Mouse (Mus musculus): ENCODE measurements around the gene Ppp1r12a. TPM values are rescaled to one million over a fixed set of nuclear protein-coding genes. Genes with fewer than 3 reads are reported as not detected.

Gene Ppp1r12a
- polyA plus RNA-seq, 1 experiment from 2014 or later, result 69.6 TPM

DNA sequence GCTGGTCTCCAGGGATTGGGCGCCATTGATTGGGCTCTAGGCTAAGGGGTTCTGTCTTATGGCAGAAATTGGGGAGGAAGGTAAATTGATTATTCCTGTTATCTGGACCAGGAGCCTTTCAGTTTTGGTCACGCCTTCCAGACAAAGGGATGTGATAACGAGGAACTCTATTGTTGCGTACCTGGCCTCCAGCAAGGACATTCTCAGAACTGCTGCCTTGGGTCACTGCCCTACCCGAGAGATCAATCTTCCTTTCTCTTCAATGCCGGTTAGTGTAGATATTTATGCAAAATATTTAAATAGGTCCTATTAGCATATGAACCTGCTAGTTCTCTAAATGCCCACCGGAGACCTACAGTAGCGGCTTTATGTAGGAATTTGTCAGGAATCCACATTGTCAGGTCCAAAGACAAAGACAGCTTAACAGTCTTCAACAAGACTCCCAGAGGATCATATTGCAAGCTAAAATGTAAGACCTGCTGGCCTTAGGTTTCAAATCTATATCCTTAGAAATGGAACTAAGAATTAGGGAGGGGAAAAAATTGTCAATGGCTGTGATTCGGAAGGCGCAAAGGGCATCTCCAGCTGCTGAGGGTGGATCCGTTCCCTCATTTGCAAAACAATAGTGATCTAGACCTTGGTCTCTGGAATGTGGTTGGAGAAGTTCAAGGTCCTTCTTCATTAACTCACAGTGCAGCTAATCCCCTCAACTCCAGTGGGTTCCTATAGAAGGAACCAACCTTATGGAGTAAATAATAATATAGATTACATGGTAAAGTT is 124.9 kb downstream of the Ppp1r12a start:
- Histone ChIP-seq H3K36me3 (replicated peaks; ENCODE audit: control insufficient read depth, insufficient read depth) (0 out of 2 replicates have a peak, but pooled peaks cover 6% of the 10 kb centered on the region), H3K27ac (no peak overlapping the region), H3K4me3 (replicated peaks; ENCODE audit: low read length) (no peak overlapping the region), H3K4me1 (replicated peaks; ENCODE audit: control insufficient read depth, insufficient read depth, low read length) (no peaks in the 10 kb centered on the region; the same call in 1 of the 2 replicates), H3K9me3 (ENCODE audit: control insufficient read depth, low read length) (no peaks in the 10 kb centered on the region), H3K27me3 (ENCODE audit: control insufficient read depth, insufficient read depth, low read length) (no peaks in the 10 kb centered on the region), H3K9ac (no peak overlapping the region), H3K4me2 (replicated peaks) (no peak overlapping the region)
- 54% methylated on average over 11 of the region's 11 CpGs for WGBS
- DNase-seq (ENCODE audit: low spot score) (no peak), ATAC-seq (ENCODE audit: low FRiP score) (no peak)

DNA sequence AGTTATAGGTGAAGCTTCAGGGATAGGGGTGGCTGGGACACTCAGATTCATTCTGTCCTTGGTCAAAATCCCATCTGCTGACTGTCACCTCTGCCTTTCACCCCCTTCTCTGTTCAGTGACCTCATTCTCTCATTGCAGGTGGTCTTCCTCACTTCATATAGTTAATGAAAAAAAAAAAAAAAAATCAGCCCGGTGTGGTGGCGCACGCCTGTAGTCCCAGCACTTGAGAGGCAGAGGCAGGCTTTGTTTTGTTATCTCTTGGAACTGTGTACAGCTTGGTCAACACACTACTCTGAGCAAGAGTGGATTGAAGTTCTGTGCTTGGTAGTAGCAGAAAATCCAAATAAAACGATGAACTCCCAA is 125.4 kb downstream of the Ppp1r12a start:
- WGBS, result 85% methylated on average over 4 of the region's 4 CpGs
- H3K9me3 ChIP-seq (ENCODE audit: control insufficient read depth, low read length), result no peaks in the 10 kb centered on the region
- H3K27ac ChIP-seq, result no peak overlapping the region
- H3K4me1 ChIP-seq (replicated peaks; ENCODE audit: control insufficient read depth, insufficient read depth, low read length), result no peaks in the 10 kb centered on the region; the same call in 1 of the 2 replicates
- no peaks in the 10 kb centered on the region for H3K27me3 ChIP-seq (ENCODE audit: control insufficient read depth, insufficient read depth, low read length)
- H3K4me2 ChIP-seq (replicated peaks), result no peak overlapping the region
- H3K9ac ChIP-seq, result no peak overlapping the region
- 0 out of 2 replicates have a peak, but pooled peaks cover under 1% of the 10 kb centered on the region for H3K36me3 ChIP-seq (replicated peaks; ENCODE audit: control insufficient read depth, insufficient read depth)
- ATAC-seq (ENCODE audit: low FRiP score) (no peak), DNase-seq (ENCODE audit: low spot score) (no peak)
- no peak overlapping the region for H3K4me3 ChIP-seq (replicated peaks; ENCODE audit: low read length)

DNA sequence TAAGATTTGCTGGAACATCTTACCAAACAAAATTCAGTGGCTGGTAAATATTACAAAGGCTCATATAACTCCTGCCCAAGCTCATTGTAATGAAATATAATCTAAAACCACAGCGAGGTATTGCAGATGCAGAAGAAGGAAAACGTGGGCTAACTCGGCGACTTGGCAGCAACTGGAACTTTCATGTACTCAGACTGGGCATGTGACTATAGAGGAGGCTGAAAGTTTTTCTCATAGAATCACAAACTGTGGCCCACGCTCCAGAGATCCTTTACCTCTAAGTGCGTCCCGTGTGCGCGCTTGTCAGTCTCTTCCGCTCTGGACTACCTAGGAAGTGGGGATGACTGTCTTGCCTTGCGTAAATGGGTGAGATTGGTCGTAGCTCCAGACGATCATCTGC is 128.1 kb downstream of the Ppp1r12a start:
- no peak overlapping the region for H3K27ac ChIP-seq
- DNase-seq (ENCODE audit: low spot score) (no peak), ATAC-seq (ENCODE audit: low FRiP score) (no peak)
- no peak overlapping the region for H3K4me3 ChIP-seq (replicated peaks; ENCODE audit: low read length)
- H3K4me2 ChIP-seq (replicated peaks), result no peak overlapping the region
- no peaks in the 10 kb centered on the region for H3K9me3 ChIP-seq (ENCODE audit: control insufficient read depth, low read length)
- H3K9ac ChIP-seq, result no peak overlapping the region
- no peaks in the 10 kb centered on the region for H3K27me3 ChIP-seq (ENCODE audit: control insufficient read depth, insufficient read depth, low read length)
- WGBS, result 95% methylated on average over 13 of the region's 13 CpGs
- no peaks in the 10 kb centered on the region for H3K36me3 ChIP-seq (replicated peaks; ENCODE audit: control insufficient read depth, insufficient read depth)
- no peaks in the 10 kb centered on the region for H3K4me1 ChIP-seq (replicated peaks; ENCODE audit: control insufficient read depth, insufficient read depth, low read length)

DNA sequence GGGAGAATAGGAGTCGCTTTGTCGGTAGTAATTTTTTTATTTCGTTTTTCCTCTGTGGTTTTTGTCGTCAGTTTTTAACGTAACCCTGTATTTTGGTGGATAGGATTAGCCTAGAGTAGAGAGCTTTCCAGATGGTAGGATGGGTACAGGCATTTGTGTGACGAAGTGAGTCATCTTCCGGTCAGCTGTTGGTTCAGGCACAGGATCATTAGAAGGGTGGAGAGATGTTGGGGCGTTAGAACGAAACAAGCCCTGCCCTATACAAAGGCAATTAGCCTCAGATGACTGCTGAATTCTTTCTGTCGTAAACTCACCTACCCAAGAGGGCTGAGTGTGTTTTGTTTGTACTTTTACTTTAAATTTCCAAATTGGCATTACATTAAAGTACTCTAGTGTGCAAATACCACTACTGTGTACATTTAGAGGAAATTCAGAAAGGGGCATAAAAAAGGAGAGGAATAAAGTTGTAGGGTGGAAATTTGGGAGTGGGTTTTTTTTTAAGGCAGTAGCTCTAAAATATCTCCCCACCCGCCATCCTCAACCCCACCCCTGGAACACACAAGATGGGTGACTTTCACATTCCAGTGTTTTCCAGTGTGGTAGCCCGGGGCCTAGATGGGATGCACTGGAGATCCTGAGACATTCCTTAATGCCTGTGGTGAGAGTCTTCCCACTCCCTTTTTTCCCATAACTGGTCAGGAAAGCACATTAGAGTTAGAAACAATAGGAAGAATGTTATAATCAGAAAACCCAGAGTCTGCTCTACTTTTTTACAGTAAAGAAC is 129.9 kb downstream of the Ppp1r12a start:
- Histone ChIP-seq H3K4me2 (replicated peaks) (no peak overlapping the region), H3K4me3 (replicated peaks; ENCODE audit: low read length) (no peak overlapping the region), H3K4me1 (replicated peaks; ENCODE audit: control insufficient read depth, insufficient read depth, low read length) (no peaks in the 10 kb centered on the region), H3K9ac (no peak overlapping the region), H3K27me3 (ENCODE audit: control insufficient read depth, insufficient read depth, low read length) (no peaks in the 10 kb centered on the region), H3K36me3 (replicated peaks; ENCODE audit: control insufficient read depth, insufficient read depth) (no peaks in the 10 kb centered on the region), H3K27ac (no peak overlapping the region), H3K9me3 (ENCODE audit: control insufficient read depth, low read length) (no peaks in the 10 kb centered on the region)
- WGBS, result 90% methylated on average over 12 of the region's 12 CpGs
- DNase-seq (ENCODE audit: low spot score), result no peak
- no peak for ATAC-seq (ENCODE audit: low FRiP score)

DNA sequence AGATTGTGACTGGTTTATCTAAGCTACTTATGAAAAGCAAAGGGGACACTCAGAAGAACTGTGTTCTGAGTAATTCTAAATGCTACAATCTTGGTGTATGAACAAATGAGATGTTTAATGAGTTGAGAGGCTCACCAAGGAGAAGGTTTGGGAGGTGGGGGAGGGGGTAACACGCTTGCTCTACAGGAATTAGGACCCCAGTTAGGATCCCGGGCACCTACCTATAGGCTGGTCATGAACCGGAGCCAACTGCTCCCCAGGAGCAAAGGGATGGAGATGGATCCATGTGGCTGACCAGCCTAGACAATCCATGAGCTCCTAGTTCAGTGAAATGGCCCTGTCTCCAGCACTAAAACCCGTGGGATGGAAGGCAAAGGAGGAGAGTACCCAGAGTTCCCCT is 130.7 kb downstream of the Ppp1r12a start:
- Histone ChIP-seq H3K36me3 (replicated peaks; ENCODE audit: control insufficient read depth, insufficient read depth) (no peaks in the 10 kb centered on the region), H3K4me1 (replicated peaks; ENCODE audit: control insufficient read depth, insufficient read depth, low read length) (no peaks in the 10 kb centered on the region), H3K4me2 (replicated peaks) (no peak overlapping the region), H3K9me3 (ENCODE audit: control insufficient read depth, low read length) (no peaks in the 10 kb centered on the region), H3K27ac (no peak overlapping the region), H3K9ac (no peak overlapping the region), H3K4me3 (replicated peaks; ENCODE audit: low read length) (no peak overlapping the region), H3K27me3 (ENCODE audit: control insufficient read depth, insufficient read depth, low read length) (no peaks in the 10 kb centered on the region)
- 86% methylated on average over 4 of the region's 4 CpGs for WGBS
- ATAC-seq (ENCODE audit: low FRiP score) (no peak), DNase-seq (ENCODE audit: low spot score) (no peak)

DNA sequence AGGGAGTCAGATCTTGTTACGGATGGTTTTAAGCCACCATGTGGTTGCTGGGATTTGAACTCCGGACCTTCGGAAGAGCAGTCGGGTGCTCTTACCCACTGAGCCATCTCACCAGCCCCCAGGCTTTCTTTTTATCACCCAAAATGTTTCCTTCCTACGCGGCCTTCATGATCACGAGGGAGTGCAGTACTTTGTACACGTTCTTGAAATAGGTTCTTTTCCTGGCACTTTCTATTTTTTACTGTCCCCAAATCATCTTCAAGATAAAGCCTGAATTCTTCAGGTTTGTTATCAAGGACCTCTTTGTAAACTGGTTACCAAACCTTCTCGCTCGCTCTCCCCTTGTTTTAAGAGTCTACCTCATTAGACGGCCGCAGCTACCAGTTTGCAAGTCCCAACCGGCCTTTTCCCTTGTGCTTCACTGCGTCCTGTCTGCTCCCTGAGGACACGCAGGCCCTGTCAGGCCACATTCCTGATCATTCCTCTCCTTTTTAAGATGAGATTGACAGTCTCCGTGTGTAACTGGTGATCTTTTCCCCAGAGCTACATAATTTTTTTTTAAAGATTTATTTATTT is 131.7 kb downstream of the Ppp1r12a start:
- H3K4me1 ChIP-seq (replicated peaks; ENCODE audit: control insufficient read depth, insufficient read depth, low read length), result no peaks in the 10 kb centered on the region
- ATAC-seq (ENCODE audit: low FRiP score), result no peak
- DNase-seq (ENCODE audit: low spot score), result no peak
- no peaks in the 10 kb centered on the region for H3K36me3 ChIP-seq (replicated peaks; ENCODE audit: control insufficient read depth, insufficient read depth)
- no peak overlapping the region for H3K9ac ChIP-seq
- H3K9me3 ChIP-seq (ENCODE audit: control insufficient read depth, low read length), result no peaks in the 10 kb centered on the region
- 92% methylated on average over 16 of the region's 16 CpGs for WGBS
- H3K27ac ChIP-seq, result no peak overlapping the region
- no peak overlapping the region for H3K4me3 ChIP-seq (replicated peaks; ENCODE audit: low read length)
- H3K27me3 ChIP-seq (ENCODE audit: control insufficient read depth, insufficient read depth, low read length), result no peaks in the 10 kb centered on the region
- no peak overlapping the region for H3K4me2 ChIP-seq (replicated peaks)

DNA sequence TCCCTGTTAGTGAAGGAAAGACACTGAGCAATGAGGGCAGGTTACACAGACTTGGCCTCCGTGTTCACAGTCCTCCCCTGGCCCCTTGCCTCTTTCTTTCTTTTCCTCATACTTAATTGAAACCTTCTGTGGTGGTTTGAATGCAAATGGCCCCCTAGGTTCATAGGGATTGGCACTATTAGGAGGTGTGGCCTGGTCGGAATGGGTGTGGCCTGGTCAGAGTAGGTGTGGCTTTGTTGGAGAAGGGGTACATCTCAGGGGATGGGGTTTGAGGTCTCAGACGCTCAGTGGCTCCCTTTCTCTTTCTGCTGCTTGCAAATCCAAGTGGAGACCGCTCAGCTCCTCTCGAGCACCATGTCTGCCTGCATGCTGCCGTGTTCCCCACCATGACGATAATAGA is 132.8 kb downstream of the Ppp1r12a start:
- no peak overlapping the region for H3K27ac ChIP-seq
- no peaks in the 10 kb centered on the region for H3K4me1 ChIP-seq (replicated peaks; ENCODE audit: control insufficient read depth, insufficient read depth, low read length)
- no peak overlapping the region for H3K4me3 ChIP-seq (replicated peaks; ENCODE audit: low read length)
- WGBS, result 86% methylated on average over 7 of the region's 7 CpGs
- ATAC-seq (ENCODE audit: low FRiP score) (no peak), DNase-seq (ENCODE audit: low spot score) (no peak)
- no peaks in the 10 kb centered on the region for H3K27me3 ChIP-seq (ENCODE audit: control insufficient read depth, insufficient read depth, low read length)
- no peak overlapping the region for H3K9ac ChIP-seq
- no peaks in the 10 kb centered on the region for H3K36me3 ChIP-seq (replicated peaks; ENCODE audit: control insufficient read depth, insufficient read depth)
- H3K9me3 ChIP-seq (ENCODE audit: control insufficient read depth, low read length), result no peaks in the 10 kb centered on the region
- no peak overlapping the region for H3K4me2 ChIP-seq (replicated peaks)

DNA sequence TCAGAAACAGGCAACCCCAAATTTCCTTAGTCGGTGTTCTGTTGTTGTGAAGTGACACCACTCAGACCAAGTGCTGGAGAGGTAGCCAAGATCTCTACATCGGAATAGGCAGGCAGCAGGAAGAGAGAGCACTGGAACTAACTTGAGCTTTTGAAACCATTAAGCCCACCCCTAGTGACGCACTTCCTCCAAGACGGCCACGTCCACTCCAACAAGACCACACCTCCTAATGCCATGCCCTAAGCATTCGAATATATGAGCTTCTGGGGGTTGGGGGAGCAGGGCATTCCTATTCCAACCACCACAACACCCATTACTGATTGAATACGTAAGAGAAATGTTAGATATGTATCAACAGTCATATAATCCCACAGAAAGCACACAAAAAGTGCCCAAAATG is 134.5 kb downstream of the Ppp1r12a start:
- no peak overlapping the region for H3K4me2 ChIP-seq (replicated peaks)
- H3K27ac ChIP-seq, result no peak overlapping the region
- WGBS, result 91% methylated on average over 7 of the region's 7 CpGs
- DNase-seq (ENCODE audit: low spot score) (no peak), ATAC-seq (ENCODE audit: low FRiP score) (no peak)
- H3K36me3 ChIP-seq (replicated peaks; ENCODE audit: control insufficient read depth, insufficient read depth), result no peaks in the 10 kb centered on the region
- no peak overlapping the region for H3K9ac ChIP-seq
- no peaks in the 10 kb centered on the region for H3K27me3 ChIP-seq (ENCODE audit: control insufficient read depth, insufficient read depth, low read length)
- no peak overlapping the region for H3K4me3 ChIP-seq (replicated peaks; ENCODE audit: low read length)
- H3K4me1 ChIP-seq (replicated peaks; ENCODE audit: control insufficient read depth, insufficient read depth, low read length), result no peaks in the 10 kb centered on the region
- no peaks in the 10 kb centered on the region for H3K9me3 ChIP-seq (ENCODE audit: control insufficient read depth, low read length)

DNA sequence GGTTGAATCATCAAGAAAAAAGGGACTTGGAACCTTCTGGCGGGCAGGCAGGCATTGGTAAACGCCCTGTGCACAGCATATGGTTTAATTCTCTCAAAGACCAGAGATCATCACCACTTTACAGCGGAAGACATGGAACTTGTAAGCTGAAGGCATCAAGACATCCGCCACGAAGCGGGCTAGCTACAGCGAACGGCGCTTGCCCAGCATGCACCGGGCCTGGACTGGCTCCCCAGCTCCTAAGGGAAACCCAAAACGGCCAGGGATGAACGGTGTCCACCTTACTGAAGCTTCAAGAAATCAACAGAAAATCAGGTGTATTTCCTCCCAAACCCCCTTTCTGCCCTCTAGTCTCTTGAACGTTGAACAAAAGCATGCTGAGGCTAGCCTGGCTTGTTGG is 136.3 kb downstream of the Ppp1r12a start:
- DNase-seq (ENCODE audit: low spot score), result no peak

More for the DNA sequence above, 136.3 kb downstream of the Ppp1r12a start:
- no peak for ATAC-seq (ENCODE audit: low FRiP score)
- no peak overlapping the region for H3K4me3 ChIP-seq (replicated peaks; ENCODE audit: low read length)
- no peaks in the 10 kb centered on the region for H3K9me3 ChIP-seq (ENCODE audit: control insufficient read depth, low read length)
- 96% methylated on average over 13 of the region's 13 CpGs for WGBS
- H3K36me3 ChIP-seq (replicated peaks; ENCODE audit: control insufficient read depth, insufficient read depth), result no peaks in the 10 kb centered on the region
- H3K27ac ChIP-seq, result no peak overlapping the region
- H3K27me3 ChIP-seq (ENCODE audit: control insufficient read depth, insufficient read depth, low read length), result no peaks in the 10 kb centered on the region
- H3K4me1 ChIP-seq (replicated peaks; ENCODE audit: control insufficient read depth, insufficient read depth, low read length), result no peaks in the 10 kb centered on the region
- H3K4me2 ChIP-seq (replicated peaks), result no peak overlapping the region
- no peak overlapping the region for H3K9ac ChIP-seq
